Mouse (Mus musculus): ENCODE data around the gene Ntrk3.

Gene Ntrk3

DNA sequence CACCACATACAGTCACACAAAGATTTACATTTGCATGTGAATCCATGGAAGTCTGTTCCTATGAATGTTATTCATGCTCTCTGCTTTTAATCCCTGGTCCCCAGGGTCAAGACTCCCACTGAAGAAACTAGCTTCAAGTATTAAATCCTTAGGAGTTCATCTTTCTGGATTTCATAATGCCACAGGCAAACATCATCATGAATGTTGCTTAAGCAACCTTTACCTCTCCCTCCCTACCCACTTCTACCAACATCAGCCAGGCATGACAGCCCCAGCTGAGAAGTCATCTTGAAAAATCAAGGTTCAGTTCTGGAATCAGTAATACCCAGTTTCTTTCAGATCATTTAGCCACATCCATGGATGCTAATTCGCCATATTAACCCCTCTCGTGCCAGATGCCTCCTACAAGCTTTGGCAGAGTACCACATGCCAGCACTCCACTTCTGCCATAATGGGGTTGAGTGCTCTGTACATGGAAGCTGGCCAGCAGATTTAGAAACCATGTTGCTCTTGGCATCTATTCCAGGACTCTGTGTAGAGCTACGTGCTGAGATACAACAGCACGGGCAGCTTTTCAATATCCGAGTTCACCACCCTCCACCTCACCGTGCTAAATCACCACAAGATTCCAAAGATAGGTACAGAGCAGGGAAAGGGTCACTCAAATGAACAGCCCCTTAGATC is 287.8 kb downstream of the Ntrk3 start:
- DNase-seq (ENCODE audit: inconsistent age in 2 of 2, low spot score in 1 of 2) = peak in 1 of 2 experiments; percentile 56

DNA sequence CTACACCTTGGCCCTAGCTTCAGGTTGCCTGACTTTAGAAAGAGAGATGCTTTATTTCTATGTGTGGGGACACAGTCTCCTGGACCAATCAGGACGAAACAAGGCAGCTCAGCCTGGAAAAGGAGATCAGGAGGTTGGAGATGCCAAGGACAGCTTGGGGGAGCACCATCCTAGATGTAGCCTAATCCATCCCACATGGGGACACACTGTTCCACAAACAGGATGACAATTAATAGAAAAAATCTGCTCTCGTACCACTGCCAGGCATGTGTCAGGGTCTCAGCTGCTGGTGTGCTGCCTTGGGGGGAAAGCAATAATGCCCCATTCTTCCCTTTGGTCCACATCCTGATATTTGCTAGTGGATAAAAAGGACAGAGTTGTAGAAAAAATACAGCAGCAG is 289.0 kb downstream of the Ntrk3 start:
- DNase-seq (ENCODE audit: inconsistent age in 2 of 2, low spot score in 1 of 2) = no peak

DNA sequence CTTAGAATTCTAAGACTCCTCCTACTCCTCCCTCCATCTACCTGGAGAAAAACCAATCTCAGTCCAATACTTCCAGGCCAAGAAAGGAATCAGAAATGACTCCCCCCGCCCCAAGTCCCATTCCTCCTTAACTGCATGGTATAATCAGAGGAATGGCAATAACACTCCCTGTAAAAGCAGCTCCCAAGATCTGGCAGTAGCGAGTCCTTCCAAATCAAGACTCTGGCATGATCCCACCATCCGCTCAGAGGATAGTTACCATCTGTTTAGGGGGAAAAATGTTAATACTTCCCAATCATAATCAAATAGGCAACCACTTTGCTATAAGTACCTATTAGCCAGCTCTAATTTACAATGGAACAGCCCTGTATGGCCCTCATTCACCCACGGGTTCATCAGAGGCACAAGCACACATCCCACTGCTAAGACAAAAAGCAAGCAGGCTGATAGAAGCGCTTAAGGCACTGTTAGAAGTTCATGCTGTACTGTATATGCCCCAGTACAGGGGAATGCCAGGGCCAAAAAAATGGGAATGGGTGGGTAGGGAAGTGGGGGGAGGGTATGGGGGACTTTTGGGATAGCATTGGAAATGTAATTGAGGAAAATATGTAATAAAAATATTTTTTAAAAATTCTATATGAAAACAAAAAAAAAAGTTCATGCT is 294.3 kb downstream of the Ntrk3 start:
- no peak for DNase-seq (ENCODE audit: inconsistent age in 2 of 2, low spot score in 1 of 2)

DNA sequence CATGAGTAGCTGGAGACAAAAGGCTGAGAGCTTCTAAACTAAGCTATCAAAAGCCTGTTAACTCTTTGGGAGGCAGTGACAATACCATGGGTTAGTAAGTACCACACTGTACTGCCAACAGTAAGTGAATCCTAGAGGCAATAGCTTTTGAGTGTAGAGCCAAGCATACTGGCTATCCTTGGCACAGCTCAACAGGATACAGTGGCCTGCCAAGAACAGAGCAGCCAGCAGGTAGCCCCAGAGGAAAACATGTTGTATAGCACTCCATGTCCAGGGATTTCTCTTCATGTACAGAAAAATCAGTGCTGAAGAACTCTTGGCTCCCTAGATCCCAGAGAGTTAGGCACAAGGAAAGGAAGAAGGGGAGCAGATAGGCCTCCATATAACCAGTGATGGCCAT is 296.1 kb downstream of the Ntrk3 start:
- no peak for DNase-seq (ENCODE audit: inconsistent age in 2 of 2, low spot score in 1 of 2)

DNA sequence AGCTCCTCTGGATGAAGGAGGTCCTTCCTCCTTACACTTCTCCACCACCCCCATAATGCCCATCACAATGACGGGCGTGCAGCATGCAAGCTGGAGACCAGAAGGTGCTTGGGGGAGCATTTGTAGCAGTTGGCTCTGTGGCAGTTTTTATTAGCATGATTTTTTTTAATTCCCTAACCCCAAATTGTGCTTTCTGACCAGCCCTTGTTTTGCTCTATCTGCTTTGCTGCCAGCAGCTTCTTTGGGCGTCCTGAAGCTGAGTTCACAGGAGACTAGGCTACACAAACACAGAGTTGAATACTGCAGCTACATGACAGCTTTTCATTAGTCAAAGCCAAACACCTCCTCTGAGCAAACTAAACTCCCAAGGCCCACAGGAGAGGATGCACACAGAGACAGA is 296.9 kb downstream of the Ntrk3 start:
- no peak for DNase-seq (ENCODE audit: inconsistent age in 2 of 2, low spot score in 1 of 2)

DNA sequence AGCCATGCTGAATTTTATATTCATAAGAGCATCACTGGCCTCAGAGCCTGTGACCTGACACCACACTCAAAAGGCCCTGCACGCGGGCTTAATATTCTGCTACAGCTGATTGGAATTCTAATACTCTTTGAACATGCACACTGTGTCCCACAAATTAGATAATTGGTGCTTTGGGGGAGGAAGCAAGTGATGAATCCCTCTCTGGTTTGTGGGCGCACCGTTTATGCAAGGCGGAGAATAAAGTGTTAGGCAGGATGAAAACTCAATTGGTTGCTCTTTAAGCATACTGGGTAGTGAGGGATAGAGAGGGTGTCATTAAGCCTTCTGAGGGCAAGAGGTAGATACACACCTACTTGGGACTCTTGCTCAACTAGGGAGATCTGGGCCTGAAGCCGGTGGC is 297.3 kb downstream of the Ntrk3 start:
- no peak for DNase-seq (ENCODE audit: inconsistent age in 2 of 2, low spot score in 1 of 2)

DNA sequence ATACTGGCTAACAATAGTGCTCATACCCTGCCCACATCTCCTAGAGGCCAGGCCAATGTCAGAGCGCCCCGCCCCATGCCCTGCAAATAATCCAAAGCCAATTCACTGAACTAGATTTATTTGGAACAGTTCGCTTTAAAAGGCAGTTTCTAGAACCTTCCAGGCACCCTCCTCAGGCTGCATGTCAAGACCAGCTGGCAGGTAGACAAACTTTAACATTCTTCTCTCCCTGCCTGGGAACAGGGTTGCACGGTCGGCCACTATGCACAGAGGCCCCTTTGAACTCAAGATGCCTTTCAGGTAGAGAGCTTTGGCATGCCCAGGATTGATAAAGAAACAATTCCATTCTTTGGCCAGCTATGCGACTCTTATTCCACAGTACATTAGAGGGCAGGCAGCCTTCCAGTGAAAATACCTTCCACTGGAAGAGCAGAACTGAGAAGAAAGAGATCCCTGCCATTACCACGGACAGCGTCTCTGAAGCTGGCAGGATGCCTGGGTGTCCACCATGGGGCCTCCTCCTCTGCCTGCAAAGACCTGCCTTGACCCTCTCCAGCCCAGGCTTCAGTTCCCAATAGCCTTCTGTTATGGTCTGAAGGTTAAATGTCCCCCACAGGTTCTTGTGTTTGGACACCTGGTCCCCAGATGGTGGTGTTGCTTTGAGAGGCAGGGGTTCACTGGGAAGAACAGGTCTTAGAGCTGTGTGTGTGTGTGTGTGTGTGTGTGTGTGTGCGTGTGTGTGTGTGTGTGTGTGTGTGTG is 298.3 kb downstream of the Ntrk3 start:
- no peak for DNase-seq (ENCODE audit: inconsistent age in 2 of 2, low spot score in 1 of 2)

DNA sequence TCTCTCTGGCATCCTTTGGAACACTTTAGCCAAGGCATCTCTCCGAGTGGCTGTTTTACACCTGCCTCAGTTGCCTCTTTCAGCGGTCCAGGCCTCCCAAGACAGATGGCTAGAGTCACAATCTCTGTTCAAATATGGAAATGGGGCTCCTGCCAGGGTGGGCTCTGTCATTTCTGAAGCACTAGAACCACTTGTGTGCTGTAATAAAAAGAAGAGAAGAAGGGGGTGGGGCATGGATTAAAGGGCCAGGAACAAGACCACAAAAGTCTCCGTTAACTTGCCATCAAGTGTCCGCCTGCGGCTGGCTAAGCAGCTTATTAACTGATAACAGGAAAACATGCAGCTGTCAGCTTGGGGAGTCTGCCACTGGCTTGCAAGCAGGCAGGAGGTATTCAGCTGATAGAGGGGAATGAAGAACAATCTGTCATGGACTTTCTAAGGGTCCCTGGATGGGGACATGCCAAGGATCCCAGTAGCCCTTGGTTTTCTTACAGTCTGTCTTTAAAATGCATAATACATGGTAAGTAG is 304.1 kb downstream of the Ntrk3 start:
- DNase-seq (ENCODE audit: inconsistent age in 2 of 2, low spot score in 1 of 2) = no peak

DNA sequence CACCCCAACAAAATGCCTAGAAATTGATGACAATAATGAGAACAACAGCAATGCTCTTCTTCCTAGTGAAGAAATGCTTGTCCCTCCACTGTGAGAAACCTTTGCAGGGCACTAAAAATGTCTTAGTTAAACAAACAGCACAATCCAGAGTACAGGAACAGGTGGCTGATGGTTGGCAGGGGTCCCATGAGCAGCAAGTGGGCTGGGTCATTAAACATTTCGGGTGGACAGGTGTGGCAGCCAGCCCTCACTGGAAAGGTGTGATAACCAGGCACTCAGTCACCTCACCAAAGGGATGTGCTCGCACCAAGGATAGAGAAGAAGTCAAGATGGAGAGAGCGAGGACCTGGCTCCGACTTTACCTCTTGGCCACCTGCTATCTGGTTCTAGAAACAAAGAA is 306.2 kb downstream of the Ntrk3 start:
- no peak for DNase-seq (ENCODE audit: inconsistent age in 2 of 2, low spot score in 1 of 2)

DNA sequence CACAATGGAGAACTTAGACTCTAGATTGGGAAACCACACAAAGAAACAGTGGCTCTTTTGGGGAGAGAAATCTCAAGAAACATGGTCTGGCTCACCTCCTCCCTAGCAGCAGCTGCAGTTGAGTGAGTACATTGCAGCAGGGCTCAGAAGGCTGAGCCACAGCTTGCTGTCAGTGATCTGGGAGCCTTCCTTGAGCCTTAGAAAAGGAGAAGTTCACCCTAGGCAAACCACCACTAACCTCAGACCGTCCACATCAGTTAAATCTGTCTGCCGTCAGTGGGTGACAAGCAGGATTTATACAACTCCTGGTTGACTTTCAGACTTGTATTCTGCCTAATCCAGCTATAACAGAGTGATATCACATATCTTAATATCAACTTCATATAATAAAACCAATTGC is 325.6 kb downstream of the Ntrk3 start:
- no peak for DNase-seq (ENCODE audit: inconsistent age in 2 of 2, low spot score in 1 of 2)

DNA sequence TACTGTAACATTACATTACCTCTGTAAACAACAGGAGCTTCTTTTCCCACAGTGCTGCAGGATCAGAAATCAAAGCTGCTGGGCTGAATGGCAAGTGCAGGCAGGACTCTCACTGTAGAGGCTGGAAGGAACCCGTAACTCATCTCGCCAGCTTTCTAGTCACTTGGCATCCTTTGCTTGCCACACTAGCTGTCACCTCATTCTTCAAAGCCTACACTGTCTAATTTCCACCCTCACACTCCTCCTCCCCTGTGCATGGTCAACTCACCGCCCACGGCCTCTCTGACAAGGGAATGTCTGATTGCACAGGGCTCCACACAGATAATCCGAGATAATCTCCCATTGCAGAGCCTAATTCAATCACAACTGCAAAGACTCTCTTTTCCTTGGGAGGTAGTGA is 327.8 kb downstream of the Ntrk3 start:
- no peak for DNase-seq (ENCODE audit: inconsistent age in 2 of 2, low spot score in 1 of 2)

DNA sequence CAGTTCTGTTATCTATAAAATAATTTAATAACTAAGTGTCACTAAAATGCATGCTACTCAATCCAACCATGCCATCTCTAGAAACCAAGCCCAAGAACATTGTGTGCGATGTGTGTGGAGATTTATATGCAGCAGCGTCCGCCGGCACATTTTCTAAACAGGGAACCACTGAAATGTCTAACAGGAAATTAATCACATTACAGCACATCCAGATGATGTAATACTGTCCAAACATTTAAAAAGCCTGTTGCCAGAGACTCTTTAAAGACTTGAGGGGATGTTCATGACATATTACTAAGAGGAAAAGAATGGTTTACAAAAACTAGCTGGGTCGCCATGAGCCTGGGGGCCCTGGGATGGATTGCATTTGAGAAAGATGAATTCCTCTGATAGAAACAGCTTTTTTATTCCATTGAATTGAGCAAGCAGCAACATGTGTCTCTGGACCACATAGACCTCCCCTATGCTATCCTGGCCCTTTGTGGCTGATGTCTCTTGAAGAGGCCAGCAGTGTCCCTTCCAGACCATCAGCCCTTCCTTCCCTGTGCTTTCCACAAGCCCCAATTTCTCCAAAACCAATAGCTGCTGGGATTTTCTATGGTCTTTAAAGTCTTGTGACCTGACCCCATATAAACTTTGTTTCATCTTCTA is 331.0 kb downstream of the Ntrk3 start:
- DNase-seq (ENCODE audit: inconsistent age in 2 of 2, low spot score in 1 of 2) = peak in 1 of 2 experiments; percentile 34

DNA sequence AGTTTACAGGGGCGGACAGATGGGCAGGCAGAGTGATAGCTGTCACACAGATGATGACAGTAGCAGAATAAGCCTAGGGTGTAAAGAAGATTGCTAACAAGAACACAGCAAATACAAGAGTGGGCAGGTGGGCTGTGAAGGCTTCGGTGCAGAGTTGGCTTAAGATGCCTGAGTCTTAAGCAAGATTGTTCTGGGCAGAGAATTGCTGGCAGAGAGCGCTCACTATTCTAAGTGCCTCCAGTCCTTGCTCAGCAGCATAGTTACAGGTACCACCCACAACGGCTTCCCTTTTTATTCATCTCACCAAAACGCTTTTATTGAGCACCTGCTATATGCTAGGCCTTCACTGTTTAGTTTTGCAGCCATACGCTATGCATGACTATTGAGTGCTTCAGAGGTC is 333.3 kb downstream of the Ntrk3 start:
- no peak for DNase-seq (ENCODE audit: inconsistent age in 2 of 2, low spot score in 1 of 2)

DNA sequence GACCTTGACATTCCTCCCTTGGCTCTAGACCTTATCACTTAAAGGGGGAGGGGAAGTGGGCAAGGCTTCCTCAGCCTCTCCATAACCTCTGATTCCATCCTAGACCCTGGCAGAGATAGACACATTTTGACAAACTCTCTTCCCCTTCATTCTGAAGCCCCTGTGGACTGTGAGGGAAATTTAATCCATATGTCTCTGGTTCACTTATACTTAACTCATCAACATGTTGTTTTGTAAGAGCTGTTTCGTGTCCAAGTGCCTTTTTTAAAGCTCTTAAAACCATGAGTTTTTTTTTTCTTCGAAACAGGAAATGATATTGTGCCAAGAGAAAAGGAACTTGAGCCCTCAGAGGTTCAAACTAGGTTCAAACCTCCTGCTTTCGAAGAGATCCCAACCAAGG is 335.3 kb downstream of the Ntrk3 start:
- no peak for DNase-seq (ENCODE audit: inconsistent age in 2 of 2, low spot score in 1 of 2)

DNA sequence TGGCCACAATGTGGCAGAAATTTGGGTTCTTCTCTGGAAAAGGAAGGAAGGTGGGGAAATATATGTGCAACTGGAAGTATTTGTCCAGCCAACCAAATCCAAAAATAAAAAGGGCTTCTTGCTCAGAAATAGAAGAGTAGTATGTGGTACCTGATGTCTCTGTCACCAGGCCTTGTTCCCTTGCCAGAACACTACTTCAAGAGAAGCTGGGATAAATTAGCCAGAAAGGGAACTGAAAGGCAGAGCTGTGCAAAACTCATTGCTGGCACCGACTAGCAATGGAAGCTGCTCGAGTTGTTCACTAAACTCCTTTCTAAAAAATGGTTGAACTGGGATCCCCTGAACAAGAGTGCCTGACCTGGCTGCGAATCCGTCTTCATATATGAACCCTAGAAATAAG is 337.6 kb downstream of the Ntrk3 start:
- DNase-seq (ENCODE audit: inconsistent age in 2 of 2, low spot score in 1 of 2) = no peak

DNA sequence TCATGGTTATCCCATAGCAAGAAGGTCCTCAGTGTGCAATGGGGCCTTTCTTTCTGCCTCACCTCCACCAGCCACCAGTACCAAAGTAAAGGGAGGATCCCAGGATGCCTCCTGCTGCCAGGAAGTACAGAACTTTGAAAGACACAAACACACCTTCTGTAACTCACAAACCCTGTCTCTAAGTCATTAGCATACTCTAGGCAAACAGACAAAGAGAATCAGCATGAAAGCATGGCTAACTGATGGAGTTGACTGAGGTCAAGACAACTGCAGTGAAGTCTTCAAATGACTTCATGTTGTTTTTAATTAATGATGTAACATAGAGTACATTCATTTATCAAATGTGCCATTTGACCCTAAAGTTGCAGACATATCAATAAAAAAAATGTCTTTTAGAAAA is 339.4 kb downstream of the Ntrk3 start:
- DNase-seq (ENCODE audit: inconsistent age in 2 of 2, low spot score in 1 of 2) = no peak

DNA sequence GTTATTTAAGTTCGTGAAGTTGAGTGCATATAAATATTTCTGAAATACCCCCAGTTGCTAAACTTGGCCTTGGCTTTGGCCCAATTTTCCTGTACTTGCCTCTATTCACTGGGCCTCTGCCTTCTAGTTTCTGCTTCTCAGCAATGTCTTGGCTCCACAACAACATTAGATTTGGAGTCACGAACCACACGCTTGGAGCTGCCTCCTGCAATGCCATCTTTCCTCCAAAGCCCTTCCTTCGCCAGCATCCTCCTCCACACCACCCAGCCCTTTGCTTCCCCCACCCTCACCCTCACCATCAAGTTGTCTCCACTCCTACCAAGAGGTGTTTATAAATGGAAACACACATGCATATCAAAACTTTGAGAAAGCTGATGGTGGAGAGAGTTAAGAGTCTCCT is 340.6 kb downstream of the Ntrk3 start:
- no peak for DNase-seq (ENCODE audit: inconsistent age in 2 of 2, low spot score in 1 of 2)

DNA sequence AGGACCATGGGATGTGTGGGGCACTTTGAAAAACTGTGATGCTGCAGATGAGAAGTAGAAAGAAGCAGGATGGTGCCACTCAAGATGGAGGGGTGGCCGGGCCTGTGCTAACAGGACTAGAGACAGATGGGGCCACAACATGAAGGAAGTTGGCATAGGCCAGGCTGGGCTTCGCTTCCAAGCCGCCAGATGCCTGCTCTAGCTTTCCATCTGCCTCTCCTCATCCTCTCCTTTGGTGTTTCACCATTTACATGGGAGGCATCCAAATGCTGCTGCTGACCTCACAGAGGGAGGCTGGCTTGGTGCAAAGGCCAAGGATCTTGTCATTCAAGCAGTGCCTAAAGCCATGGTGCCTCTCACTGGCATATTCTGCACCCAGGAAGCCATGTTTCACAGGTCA is 347.8 kb downstream of the Ntrk3 start:
- no peak for DNase-seq (ENCODE audit: inconsistent age in 2 of 2, low spot score in 1 of 2)

DNA sequence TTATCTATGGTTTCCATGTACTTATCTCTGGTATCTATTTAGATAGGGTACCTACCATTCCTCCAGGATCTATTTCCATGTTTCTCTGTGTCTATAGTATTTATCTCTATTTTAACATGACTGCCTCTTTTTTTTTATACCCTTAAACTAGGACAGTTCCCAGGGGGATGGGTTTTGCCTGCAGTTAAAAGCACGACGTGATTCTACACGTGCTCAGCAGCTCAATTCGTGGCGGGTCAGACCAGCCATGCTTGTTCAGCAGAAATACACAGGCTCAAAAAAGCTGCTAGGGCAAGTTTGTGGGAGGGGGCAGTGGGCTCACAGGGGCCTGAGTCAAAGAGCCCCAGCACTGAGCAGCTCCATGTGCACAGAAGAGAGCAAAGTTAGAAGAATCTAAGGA is 349.7 kb downstream of the Ntrk3 start:
- DNase-seq (ENCODE audit: inconsistent age in 2 of 2, low spot score in 1 of 2) = no peak

DNA sequence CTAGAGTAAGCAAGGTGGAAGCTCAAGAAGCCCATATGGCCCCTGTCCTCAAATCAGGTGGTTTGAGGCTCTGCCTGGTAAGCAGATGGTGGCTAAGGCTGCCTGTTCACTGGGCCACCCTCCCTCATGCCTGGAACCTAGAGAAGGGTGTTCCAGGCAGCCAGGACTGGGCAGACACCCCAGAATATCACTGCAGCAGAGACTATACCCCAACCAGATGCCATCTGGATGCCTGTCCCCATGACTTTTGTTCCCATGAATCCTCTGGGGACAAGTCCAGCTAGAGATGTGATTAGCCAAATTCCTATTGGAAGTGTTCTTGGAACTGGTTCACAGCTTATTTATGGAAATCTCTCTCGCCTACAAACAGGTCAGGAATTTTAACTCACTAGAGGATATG is 351.8 kb downstream of the Ntrk3 start:
- peak in 1 of 2 experiments; percentile 39 for DNase-seq (ENCODE audit: inconsistent age in 2 of 2, low spot score in 1 of 2)

DNA sequence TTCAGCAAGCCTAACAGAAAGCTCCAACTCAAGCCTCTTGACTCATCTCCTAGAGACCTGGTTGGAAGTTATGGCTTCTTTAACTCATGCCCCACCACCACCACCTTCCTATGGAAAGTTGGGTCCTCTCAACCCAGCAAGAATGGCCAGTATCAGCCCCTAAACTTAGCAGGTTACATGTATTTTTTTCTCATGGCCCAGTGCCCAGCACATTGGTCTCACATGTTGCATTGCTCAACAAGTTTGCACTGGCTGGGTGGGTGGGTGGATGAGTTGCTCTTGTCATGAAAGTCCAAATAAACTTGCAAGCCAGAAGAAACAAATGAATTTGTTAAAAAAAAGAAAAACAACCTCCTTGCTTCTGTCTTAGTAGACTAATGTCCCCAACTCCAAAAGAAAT is 353.7 kb downstream of the Ntrk3 start:
- DNase-seq (ENCODE audit: inconsistent age in 2 of 2, low spot score in 1 of 2) = no peak

DNA sequence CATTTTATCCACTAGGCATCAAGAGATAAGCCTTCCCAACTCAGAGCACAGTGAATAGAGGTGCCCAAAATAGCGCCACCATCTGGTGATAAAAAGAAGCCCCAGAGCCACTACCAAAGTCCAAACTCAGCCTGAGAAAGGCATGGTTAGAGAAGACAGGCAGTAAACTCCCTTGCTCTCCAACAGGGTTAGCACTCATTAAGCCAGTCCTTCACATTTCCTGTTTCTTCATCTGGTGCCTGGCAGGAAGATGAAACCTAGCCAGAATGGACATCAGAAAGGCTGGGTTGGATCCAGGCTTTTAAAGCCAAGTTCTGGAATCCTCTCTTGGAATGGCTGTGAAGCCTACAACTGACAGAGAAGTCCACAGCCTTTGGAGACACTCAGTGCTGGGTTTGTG is 355.7 kb downstream of the Ntrk3 start:
- no peak for DNase-seq (ENCODE audit: inconsistent age in 2 of 2, low spot score in 1 of 2)

Data from adrenal gland, adult (tissue).